Mouse (Mus musculus): ENCODE data around the gene Anxa5. TPM values are rescaled to one million over a fixed set of nuclear protein-coding genes. Genes with fewer than 3 reads are reported as not detected.

The Anxa5 gene
- total RNA-seq, 2 experiments from 2014 or later = 616 to 644 TPM

- no peak for DNase-seq (ENCODE audit: low spot score in 2 of 2)
Measured at GRCm38 (mm10) chr3:36489590-36489910, 13.9 kb upstream of the Anxa5 start.

- DNase-seq (ENCODE audit: low spot score in 2 of 2) = no peak
Measured at GRCm38 (mm10) chr3:36488899-36489589, 13.3 kb upstream of the Anxa5 start.

- no peak for DNase-seq (ENCODE audit: low spot score in 2 of 2)
Measured at GRCm38 (mm10) chr3:36488367-36488766, 12.7 kb upstream of the Anxa5 start.

- DNase-seq (ENCODE audit: low spot score in 2 of 2) = no peak
Measured at GRCm38 (mm10) chr3:36486881-36487280, 11.2 kb upstream of the Anxa5 start.

GRCm38 (mm10) chr3:36486176-36486575 is 10.5 kb upstream of the Anxa5 start:
- DNase-seq (ENCODE audit: low spot score in 2 of 2) = no peak

- DNase-seq (ENCODE audit: low spot score in 2 of 2) = no peak
Measured at GRCm38 (mm10) chr3:36484292-36484691, 8.6 kb upstream of the Anxa5 start.

- no peak for DNase-seq (ENCODE audit: low spot score in 2 of 2)
Measured at GRCm38 (mm10) chr3:36482940-36483339, 7.2 kb upstream of the Anxa5 start.

- DNase-seq (ENCODE audit: low spot score in 2 of 2) = peak in 1 of 2 experiments; percentile 38
Measured at GRCm38 (mm10) chr3:36481776-36482193, 6.1 kb upstream of the Anxa5 start.

- DNase-seq (ENCODE audit: low spot score in 2 of 2) = no peak
Measured at GRCm38 (mm10) chr3:36480486-36480885, 4.8 kb upstream of the Anxa5 start.

GRCm38 (mm10) chr3:36478776-36479175 is 3.1 kb upstream of the Anxa5 start:
- no peak for DNase-seq (ENCODE audit: low spot score in 2 of 2)

GRCm38 (mm10) chr3:36476261-36477155 is 814 bp upstream of the Anxa5 start:
- DNase-seq (ENCODE audit: low spot score in 2 of 2) = no peak

GRCm38 (mm10) chr3:36474938-36475483 is 683 bp downstream of the Anxa5 start:
- DNase-seq (ENCODE audit: low spot score in 2 of 2) = peak in 1 of 2 experiments; percentile 47

- no peak for DNase-seq (ENCODE audit: low spot score in 2 of 2)
Measured at GRCm38 (mm10) chr3:36474421-36474820, 1.3 kb downstream of the Anxa5 start.

- no peak for DNase-seq (ENCODE audit: low spot score in 2 of 2)
Measured at GRCm38 (mm10) chr3:36473222-36473621, 2.5 kb downstream of the Anxa5 start.

- DNase-seq (ENCODE audit: low spot score in 2 of 2) = no peak
Measured at GRCm38 (mm10) chr3:36471856-36472255, 3.8 kb downstream of the Anxa5 start.

- DNase-seq (ENCODE audit: low spot score in 2 of 2) = no peak
Measured at GRCm38 (mm10) chr3:36468871-36469270, 6.8 kb downstream of the Anxa5 start.

GRCm38 (mm10) chr3:36467632-36468031 is 8.1 kb downstream of the Anxa5 start:
- no peak for DNase-seq (ENCODE audit: low spot score in 2 of 2)

GRCm38 (mm10) chr3:36465538-36465937 is 10.2 kb downstream of the Anxa5 start:
- DNase-seq (ENCODE audit: low spot score in 2 of 2) = no peak

GRCm38 (mm10) chr3:36462348-36462747 is 13.3 kb downstream of the Anxa5 start:
- no peak for DNase-seq (ENCODE audit: low spot score in 2 of 2)

GRCm38 (mm10) chr3:36461819-36462218 is 13.9 kb downstream of the Anxa5 start:
- DNase-seq (ENCODE audit: low spot score in 2 of 2) = no peak

- no peak for DNase-seq (ENCODE audit: low spot score in 2 of 2)
Measured at GRCm38 (mm10) chr3:36460717-36461116, 15.0 kb downstream of the Anxa5 start.

GRCm38 (mm10) chr3:36455566-36455965 is 20.1 kb downstream of the Anxa5 start:
- no peak for DNase-seq (ENCODE audit: low spot score in 2 of 2)
